Mouse (Mus musculus): ENCODE measurements around the gene Zkscan17.

Gene Zkscan17

DNA sequence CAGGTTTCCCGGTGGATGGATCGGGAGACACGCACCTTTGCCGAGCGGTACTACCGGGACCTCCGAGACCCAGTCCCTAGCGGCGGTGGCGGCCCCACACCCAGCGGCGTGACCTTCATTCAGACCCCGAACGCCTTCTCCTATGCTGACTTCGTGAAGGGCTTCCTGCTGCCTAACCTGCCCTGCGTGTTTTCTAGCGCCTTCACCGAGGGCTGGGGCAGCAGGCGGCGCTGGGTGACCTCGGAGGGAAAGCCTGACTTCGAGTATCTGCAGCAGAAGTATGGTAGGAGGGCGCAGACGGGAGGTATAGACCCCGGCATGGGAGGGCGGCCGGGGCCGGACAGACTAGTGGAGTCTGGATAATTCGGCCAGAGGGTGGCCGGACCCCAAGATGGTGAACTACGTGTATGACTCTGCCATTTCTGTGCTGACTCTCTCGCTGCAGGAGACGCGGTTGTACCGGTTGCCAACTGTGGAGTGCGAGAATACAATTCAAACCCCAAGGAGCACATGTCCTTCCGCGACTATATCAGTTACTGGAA, 76.2 kb downstream of the Zkscan17 start:
- DNase-seq: peak; percentile 72

DNA sequence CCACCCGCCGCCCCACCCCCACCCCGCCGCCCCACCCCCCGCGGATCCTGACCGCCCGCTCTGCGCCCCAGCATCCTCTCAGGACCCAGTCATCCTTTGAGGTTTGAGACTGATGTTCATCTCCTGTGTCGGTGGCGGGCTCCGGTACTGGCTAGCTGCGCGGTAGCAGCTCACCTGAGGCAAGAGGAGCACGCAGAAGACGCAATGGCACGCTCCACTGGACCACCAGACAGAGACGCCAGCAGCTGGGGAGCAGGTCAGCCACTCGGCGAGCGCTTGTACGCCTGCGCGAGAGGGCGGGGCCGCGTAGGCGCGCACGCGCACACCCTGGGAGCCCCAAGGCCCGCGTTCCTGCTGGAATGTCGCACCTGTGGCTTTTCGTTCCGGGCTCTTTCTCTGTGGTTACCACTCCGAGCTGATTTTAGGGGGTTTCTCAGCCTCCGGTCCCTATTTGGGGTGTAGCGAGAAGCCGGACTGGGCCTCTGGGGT, 76.8 kb downstream of the Zkscan17 start, which contains the start of gene Jmjd4:
Gene Jmjd4, plus strand, starts transcription at position 305 of the 489 bp plus-strand sequence.
- peak; percentile 93 for DNase-seq

DNA sequence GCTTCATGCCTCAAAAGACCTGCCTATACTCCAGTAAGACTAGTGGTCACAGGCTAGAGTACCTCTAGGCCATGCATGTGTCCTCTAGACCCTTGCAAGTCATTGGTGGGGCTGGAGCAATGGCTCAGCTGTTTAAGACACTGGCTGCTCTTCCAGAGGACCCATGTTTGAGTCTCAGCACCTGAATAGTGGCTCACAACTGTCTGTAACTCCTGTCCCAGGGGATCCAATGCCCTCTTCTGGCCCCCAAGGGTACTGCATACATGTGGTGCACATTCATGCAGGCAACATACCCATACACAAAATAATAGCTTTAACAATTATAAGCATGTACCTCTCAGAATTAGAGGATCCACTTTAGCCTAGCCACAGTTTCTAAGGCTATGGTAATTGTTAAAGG, 83.4 kb downstream of the Zkscan17 start:
- no peak for DNase-seq

DNA sequence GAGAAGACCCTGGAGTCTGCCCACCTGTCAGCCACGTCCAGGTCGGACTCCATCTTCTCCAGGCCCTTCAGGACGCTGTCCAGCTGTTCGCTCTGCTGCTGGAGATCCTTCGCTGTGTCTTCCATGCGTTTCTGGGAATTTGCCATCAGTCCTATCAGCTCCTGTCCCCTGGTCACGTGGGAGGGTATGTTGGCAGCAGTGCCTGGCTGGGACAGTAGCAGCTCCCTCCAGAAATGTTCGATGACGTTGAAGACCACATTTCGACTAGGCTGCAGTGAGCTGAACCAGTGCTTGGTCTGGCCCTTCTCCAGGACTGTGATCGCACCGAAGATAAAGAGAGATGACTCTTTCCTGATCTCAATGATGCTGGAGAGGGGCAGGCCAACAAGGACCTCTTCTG, 88.6 kb downstream of the Zkscan17 start:
- DNase-seq: no peak
